Mouse (Mus musculus) neutrophil, adult 5-6 weeks (primary cell): Measurements from ENCODE around the gene Ttc37. TPM values are rescaled to one million over a fixed set of nuclear protein-coding genes. Genes with fewer than 3 reads are reported as not detected.

Experiments used
- ATAC-seq: fragments of 151-379, 151-347 bp; 2 replicates; pipeline ENCODE4 v1.8.0; 2017; ENCODE audit warnings: mild to moderate bottlenecking, moderate TSS enrichment; ENCODE audit not compliant: insufficient number of reproducible peaks, poor library complexity, low FRiP score, severe bottlenecking; ENCODE audit errors: extremely low read depth
- total RNA-seq: library from RNA; stranded (forward); fragments of 200-1000 nt; gene quantifications from 2 replicates; pipeline ENCODE4 v1.2.3, GENCODE M21; 2017

Gene Ttc37
- total RNA-seq, 1 experiment from 2014 or later, result 25.3 TPM

- no peak for ATAC-seq
Measured at GRCm38 (mm10) chr13:76141117-76141808, 42.7 kb downstream of the Ttc37 start.

GRCm38 (mm10) chr13:76150483-76150882 lies 51.9 kb downstream of the Ttc37 start:
- no peak for ATAC-seq

DNA sequence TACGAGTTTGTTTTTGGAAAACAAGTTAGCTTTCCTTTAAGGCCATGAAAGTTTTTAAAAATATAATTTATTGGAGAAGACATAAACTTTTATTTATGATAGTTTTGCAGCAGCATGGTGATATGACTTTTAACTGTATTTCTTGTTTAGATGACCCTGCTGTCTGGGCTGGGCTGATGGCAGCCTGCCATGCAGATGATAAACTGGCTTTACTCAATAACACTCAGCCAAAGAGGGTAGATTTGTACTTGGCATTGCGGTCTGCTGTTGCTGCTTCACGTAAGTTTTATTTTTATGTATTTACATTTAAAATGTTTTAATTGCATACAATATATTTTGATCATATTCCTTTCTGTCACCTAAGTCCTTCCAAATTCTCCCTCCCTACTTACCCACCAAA lies 58.6 kb downstream of the Ttc37 start:
- ATAC-seq, result no peak

- no peak for ATAC-seq
Measured at GRCm38 (mm10) chr13:76157508-76157907, 59.0 kb downstream of the Ttc37 start.

DNA sequence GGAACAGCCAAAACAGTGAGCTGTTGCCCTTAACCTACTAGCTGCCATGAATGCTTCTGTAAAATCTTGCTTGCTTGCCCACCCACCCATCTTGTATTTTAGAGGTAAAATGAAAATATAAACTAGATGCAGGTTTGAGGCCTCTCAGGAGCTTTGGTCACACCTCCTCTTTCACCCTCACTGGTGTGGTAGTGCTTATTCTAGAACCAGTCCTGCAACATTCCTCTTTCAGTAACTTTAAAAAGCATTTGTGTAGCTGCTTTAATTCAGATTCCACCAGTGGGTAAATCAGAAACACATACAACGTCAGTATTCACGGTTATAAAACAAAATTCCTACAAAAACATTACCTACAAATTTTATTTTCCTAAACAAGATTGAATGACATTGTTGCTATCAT lies 62.1 kb downstream of the Ttc37 start:
- ATAC-seq, result no peak

- no peak for ATAC-seq
Measured at GRCm38 (mm10) chr13:76174297-76174696, 75.8 kb downstream of the Ttc37 start.

DNA sequence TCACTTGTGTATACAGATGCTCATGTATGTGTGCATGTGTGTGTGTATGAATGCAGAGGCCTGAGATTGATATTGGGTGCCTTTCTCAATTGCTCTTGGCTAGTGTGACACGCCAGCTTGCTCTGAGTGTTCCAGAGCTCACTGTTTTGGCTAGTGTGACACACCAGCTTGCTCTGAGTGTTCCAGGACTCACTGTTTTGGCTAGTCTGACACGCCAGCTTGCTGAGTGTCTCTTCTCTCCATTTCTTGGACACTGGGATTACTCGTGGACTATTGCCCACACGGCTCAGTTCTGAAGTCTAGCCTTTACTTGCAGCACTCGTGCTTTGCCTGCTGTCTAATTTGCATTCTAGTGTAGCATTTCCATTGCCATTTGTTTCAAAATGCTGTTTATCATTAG lies 80.2 kb downstream of the Ttc37 start:
- no peak for ATAC-seq

- ATAC-seq, result no peak
Measured at GRCm38 (mm10) chr13:76187651-76188050, 89.1 kb downstream of the Ttc37 start.

DNA sequence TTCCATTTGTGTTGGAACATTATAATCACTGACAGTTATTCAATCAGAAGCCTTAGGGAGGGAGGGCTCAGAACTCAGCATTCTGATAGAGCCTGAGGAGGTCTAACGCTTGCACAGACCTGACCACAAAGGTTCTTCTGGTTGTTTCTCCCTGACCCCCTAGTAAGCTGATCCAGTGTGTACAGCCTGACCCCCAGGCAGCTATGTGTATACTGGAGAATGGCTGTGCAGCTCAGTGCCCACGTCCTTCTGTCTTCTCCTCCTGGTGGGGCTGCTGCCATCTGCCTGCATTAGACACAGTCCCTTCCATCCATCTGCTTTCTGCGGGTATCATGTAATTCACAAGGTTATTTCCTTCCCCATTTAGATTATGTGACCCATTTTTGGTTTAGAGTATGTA lies 90.7 kb downstream of the Ttc37 start:
- no peak for ATAC-seq

DNA sequence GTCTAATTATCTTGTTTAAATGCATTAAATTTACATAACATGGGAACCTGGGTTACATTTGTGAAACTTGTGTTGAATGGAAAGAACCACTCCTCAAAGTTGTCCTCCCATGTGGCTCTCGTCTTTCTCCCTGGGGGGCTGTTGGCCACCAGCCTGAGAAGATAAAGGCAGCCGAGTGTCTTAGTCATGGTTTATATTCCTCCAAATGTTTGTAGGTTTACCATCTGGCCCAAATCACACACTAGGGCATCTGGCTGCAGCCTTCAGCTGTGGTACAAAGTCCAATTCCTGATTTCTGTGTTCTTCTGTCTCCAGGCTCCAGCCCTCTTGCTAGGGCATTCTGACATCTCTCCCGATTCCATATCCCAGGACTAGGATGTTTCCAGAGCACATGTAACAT lies 91.7 kb downstream of the Ttc37 start:
- ATAC-seq, result no peak

- no peak for ATAC-seq
Measured at GRCm38 (mm10) chr13:76194937-76195336, 96.4 kb downstream of the Ttc37 start.

DNA sequence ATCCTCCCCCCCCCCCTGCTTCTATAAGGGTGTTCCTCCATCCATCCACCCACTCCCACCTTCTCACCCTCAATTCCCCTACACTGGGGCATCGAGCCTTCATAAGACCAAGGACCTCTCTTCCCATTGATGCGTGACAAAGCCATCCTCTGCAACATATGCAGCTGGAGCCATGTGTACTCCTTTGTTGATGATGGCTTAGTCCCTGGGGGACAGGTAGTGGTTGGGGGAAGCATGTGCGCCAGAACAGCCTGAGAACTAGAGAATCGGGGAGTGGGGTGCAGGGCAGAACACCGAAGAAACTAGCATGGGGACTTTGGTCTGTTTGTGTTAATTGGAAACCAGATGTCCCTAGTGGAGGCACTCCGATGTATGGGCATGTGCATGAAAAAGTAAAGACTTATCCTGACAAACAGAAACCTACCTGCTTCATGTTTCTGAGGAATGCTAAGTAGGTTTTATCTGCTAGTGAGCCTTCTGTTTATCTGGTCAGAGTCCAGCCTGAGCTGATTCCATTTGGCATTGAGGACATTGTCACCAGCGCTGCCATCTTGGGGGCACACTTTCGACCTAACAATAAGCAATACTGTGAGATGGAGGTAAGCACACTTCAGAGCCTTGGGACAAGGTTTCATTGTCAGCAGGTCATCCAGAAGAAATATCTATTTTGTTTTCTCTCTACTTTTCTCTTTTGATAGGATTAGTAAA lies 97.1 kb downstream of the Ttc37 start:
- no peak for ATAC-seq

- no peak for ATAC-seq
Measured at GRCm38 (mm10) chr13:76197297-76197848, 98.8 kb downstream of the Ttc37 start.

GRCm38 (mm10) chr13:76199943-76200342 lies 101.4 kb downstream of the Ttc37 start:
- ATAC-seq, result no peak

- no peak for ATAC-seq
Measured at GRCm38 (mm10) chr13:76214928-76215327, 116.4 kb downstream of the Ttc37 start.

DNA sequence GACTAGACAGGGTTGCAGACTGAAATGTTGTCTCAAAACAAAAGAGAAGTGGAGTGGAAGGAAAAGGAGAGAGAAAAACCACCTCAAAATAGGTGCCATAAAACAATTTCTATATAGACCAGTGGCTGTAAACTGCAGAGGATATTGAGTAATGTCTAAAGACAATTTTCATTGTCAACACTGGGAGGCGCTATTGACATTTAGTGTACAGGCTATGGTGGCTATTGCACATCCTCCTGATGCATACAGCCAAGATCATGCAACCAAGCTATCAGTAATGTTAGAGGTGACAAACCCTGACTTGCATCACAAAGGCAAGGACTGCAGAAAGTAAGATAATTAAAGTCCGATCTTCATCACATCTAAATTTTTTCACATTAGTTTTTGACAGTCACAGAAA lies 116.9 kb downstream of the Ttc37 start:
- no peak for ATAC-seq

Other genes starting within 250 kb of the Ttc37 start
- gene Rhobtb3, start 154.8 kb upstream of the Ttc37 start, total RNA-seq, result 0.23 TPM in 1 of 2 replicates, not detected in the other
- gene Spata9, start 131.6 kb upstream of the Ttc37 start, total RNA-seq, result not detected in 2 replicates
- gene Rfesd, start 80.0 kb upstream of the Ttc37 start, total RNA-seq, result 8.8 and 14.3 TPM in 2 replicates
- gene Gpr150, start 41.7 kb upstream of the Ttc37 start, total RNA-seq, result not detected in 2 replicates
- 16.3 and 20.1 TPM in 2 replicates for gene Arsk, start 74 bp upstream of the Ttc37 start, total RNA-seq
- not detected in 2 replicates for gene Fam81b, start 206.3 kb downstream of the Ttc37 start, total RNA-seq